Mouse (Mus musculus): ENCODE measurements around the gene Dysf.

The Dysf gene

GRCm38 (mm10) chr6:84119731-84120530 is 111.5 kb downstream of the Dysf start:
- no peak for DNase-seq (ENCODE audit: low spot score)

GRCm38 (mm10) chr6:84124609-84125008 is 116.2 kb downstream of the Dysf start:
- DNase-seq (ENCODE audit: low spot score) = no peak

GRCm38 (mm10) chr6:84125101-84125500 is 116.7 kb downstream of the Dysf start:
- no peak for DNase-seq (ENCODE audit: low spot score)

DNA sequence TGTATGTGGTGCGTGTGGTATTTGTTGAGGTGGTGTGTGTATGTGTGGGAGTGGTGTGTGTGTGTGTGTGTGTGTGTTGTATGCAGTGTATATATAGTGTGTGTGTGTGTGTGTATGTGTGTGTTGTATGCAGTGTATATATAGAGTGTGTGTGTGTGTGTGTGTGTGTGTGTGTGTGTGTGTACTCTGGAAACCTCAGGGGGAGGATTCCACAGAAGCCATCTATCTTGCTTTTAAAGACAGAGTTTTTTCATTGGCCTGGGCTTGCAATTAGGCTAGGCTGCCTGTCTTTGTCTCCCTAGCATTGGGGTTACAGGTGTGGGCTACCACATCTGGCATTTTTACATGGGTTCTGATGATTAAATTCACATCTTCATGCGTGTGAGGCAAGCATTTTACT is 119.8 kb downstream of the Dysf start:
- no peak for DNase-seq (ENCODE audit: low spot score)

DNA sequence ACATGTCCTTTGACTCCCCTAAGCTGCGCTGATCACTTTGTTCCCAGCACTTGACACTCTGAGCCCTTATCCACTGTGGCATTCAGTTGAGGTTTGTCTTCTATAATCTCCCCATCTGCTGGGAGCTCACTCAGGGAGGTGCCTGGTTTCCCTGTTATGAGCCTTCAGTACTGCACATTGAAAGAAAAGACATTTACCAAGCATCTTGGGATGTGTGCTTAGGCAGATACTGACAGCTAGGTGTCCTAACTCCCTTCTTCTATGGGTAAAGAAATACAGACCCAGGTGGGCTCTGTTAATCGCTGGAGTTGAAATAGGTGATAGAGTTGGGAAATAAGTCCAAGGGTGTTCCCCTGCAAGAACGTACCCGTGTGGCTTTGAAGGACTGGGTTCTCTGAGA is 122.5 kb downstream of the Dysf start:
- DNase-seq (ENCODE audit: low spot score) = no peak

GRCm38 (mm10) chr6:84131539-84131938 is 123.1 kb downstream of the Dysf start:
- no peak for DNase-seq (ENCODE audit: low spot score)

DNA sequence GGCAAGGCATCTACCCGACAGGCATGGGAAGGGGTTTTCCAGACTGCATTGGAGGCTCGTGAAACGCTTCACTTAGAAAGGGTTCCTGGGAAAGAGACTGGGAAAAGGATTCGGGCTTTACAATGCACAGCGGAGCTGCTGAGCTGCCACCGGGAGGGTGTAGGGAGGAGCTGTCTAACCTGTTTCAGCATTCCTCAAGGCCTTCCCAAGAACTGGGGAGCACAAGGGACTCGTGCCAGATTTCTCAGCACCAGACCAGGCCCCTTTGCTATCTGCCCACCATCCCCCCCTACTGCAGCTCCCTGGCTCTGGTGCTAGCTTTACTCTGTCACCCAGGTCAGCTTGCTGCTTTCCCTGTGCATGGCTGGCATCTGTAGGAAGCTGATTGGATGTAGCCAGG is 124.7 kb downstream of the Dysf start:
- DNase-seq (ENCODE audit: low spot score) = no peak

DNA sequence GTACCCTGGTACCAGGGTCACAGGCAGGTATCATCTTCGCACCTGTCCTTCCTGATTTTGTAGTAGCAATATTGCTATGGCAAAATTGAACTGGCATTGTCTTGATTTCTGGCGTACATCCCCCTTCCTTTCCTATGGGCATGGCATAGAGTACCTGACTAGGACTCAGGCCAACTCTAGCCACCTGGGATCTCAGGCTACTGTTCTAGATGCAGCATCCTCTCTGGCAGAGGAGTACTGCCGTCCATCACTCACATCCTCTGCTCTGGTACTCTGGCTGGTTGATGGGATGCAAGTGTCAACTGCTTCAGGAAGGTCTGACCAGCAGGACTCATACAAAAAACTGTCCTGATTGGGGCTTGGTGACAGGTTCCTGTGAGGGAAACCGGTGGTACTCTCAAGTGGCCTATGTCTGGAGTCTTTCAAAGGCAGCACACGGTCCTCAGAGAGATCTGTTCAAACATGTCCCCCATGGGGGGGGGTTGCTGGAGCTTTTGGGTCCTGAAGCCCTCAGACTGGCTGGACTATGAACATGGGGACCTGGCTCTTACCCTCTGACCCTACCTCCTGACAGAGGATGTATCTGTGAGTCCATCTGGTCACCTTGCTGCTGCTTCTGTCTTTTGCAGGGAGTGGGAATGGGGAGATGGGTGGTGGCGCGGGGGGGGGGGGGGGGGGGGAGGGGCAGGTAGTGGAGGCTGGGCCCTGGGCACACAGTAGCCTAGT is 125.8 kb downstream of the Dysf start:
- DNase-seq (ENCODE audit: low spot score) = no peak

GRCm38 (mm10) chr6:84134722-84135394 is 126.5 kb downstream of the Dysf start:
- no peak for DNase-seq (ENCODE audit: low spot score)

- DNase-seq (ENCODE audit: low spot score) = no peak
Measured at GRCm38 (mm10) chr6:84135709-84136108, 127.3 kb downstream of the Dysf start.

DNA sequence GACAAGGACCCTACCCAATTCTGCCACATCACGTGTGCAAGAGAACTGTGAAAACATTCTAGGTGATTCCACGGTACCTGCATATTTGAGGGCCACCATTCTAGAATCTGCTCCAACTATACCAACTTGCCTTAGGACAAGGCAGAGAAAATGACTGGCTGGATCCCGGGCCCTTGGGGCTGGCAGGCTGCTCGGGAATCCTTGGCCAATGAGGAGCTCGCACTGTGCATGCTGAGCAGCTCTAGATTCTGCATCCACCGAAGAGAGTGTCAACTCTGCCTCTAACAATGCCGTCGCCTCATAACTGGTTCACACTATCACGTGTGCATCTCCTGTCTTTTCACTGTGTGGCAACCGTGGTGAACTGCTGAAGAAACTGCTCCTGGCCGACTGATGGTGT is 128.0 kb downstream of the Dysf start:
- no peak for DNase-seq (ENCODE audit: low spot score)

DNA sequence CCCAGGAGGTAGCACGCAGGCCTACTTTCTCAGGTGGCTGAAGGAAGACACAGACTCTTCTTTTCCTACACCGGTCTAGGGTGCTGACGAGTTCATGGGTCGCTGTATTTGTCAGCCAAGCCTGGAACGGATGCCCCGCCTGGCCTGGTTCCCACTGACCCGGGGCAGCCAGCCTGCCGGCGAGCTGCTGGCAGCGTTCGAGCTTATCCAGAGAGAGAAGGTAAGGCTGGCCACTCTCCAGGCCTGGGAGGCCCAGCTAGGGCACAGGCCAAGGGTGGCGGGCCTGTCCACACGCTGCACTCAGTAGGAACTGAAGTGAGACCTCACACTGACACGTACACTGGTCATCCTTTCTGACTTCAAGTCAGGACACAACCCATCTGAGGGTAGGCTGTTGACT is 131.5 kb downstream of the Dysf start:
- DNase-seq (ENCODE audit: low spot score) = no peak

DNA sequence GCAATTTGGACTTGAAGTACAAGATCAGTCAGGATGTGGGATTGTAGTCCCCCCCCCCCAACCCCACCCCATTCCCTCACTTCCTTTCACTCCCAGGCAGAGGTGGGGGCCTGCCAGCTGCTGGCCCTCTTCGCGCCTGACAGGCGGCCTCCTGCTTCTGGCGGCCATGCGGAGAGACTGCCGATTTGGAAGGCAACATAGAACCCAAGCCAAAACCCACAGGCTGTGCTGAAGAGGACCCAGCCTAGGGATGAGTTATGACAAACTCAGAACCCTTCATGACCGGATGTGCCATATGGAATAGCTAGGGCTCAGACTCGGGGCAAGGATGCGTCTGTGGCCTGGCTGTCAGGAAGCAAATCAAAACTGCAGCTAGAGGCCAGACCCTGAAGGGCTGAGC is 134.1 kb downstream of the Dysf start:
- DNase-seq (ENCODE audit: low spot score) = no peak

DNA sequence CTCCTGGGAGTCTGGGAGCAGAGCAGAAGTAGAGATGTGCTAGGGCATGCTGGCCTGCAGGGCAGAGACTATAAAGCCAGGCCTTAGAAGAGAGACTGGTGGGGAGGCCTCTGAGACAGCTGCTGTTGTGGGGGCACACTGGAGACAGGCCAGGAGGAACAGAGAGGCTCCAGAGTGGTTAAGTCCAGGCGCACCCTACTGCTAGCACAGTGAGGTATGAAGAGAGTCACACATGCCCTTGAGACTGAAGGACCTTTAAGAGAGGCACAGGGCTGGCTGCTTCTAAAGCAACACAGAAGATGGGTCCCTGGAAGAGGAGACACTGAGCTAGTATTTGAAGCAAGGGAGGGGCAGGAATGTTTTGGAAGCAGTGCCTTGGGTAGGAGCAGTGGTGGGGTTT is 134.9 kb downstream of the Dysf start:
- no peak for DNase-seq (ENCODE audit: low spot score)

- DNase-seq (ENCODE audit: low spot score) = no peak
Measured at GRCm38 (mm10) chr6:84144393-84144792, 136.0 kb downstream of the Dysf start.

GRCm38 (mm10) chr6:84147206-84148004 is 139.0 kb downstream of the Dysf start:
- no peak for DNase-seq (ENCODE audit: low spot score)

DNA sequence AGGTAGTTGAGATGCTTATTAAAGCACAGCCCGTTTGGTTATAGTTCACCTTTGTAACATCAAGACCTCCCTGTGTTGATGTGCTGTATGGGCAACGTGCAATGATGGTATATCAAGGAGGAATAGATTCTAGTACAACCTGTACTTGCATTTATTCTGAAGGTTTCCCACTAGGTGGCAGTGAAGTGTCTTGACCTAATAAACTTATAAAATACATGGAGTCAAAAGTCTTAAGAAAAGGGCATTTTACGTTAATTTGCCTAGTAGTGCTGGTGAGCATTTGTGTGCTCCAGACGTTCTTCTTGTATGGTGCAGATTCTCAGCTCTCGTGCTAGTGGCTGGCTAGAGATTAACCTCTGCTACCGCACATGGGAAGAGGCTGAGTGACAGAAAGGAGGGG is 140.1 kb downstream of the Dysf start:
- no peak for DNase-seq (ENCODE audit: low spot score)

DNA sequence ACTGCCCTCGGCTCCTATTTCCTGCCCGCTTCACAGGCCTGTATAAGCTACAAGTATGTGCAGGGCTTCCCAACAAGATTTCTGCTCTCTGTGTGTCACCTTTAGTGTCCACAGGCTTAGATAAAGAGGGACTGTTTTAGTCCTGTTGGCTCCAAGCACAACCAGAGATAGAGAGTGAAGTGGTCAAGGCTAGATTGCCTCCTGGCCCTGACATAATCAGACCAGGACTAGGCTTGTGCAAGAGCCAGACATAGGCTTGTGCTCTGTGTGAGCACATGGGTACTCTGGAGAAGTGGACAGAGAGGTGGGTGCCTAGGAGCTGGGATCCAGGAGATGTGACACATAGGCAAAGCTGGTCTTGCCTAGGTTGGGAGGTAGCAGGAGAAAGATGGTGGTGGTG is 146.1 kb downstream of the Dysf start:
- no peak for DNase-seq (ENCODE audit: low spot score)

DNA sequence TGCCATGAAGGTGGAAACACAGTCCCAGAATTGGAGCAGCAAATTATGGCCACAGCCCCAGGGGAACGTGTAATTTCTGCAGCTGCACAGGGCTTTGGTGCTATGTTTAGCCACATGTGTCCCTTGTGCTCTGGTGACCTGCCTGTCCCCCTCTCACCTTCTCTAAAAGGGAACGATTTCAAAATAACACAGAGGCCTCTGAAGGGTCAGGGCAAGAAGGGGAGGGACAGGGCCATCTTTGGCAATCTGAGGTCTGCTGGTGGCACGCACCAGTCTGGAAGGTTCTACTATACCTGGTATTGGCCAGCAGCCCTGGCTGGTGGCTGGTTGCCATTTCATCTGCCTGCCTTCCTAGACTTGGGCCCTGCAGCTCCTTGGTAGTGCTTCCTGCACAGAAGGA is 147.4 kb downstream of the Dysf start:
- DNase-seq (ENCODE audit: low spot score) = no peak

DNA sequence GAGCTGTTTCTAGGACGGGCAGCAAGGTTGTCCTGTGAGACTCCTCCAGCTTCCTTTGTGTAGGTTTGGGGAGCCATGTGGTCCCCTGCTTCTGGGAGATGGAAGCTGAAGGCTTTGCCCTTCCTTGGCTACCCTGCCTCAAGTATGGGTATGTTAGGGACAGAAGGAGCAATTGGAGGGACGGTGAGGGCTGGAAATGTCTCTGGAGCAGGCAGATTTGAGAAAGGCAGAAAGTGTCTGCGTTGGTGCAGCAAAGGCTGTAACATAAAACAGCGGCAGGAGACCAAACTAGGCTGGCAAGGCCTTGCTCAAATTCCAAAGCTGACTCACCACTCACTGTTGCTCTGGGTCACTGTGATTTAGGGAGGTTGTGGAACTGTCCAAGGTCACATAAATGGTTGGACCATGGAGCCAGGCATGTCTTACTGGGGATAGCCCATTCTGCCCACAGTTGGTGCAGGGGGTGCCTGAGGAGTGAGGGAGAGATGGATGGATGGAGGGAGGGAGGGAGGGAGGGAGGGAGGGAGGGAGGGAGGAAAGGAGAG is 148.2 kb downstream of the Dysf start:
- no peak for DNase-seq (ENCODE audit: low spot score)

DNA sequence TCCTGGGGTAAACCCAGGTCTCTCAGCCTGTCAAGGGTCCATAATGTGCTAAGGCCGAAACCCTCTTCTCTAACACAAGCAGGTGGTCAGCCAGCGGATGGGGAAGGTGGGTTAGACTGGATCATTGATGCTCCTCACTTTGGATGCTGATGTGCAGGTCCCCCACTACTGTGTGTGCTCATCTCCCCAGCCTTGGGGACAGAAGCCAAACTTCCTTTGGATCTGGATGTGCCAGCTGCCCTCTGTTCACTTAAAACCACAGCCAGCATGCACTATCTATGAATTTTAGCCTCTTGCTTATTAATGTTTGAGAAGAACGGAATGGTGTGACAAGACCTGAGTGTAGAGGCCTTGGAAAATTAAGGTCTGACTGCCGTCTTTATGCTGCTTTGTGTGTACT is 150.7 kb downstream of the Dysf start:
- no peak for DNase-seq (ENCODE audit: low spot score)

GRCm38 (mm10) chr6:84167612-84168011 is 159.2 kb downstream of the Dysf start:
- DNase-seq (ENCODE audit: low spot score) = no peak

Measured in urinary bladder, postnatal 10 days (tissue).